Mouse (Mus musculus) adrenal gland, postnatal 10 days (tissue): Measurements from ENCODE around the gene Th. TPM values are rescaled to one million over a fixed set of nuclear protein-coding genes. Genes with fewer than 3 reads are reported as not detected.

Experiments used
- DNase-seq: peaks from one replicate; pipeline ENCODE4 v3.0.0; 2021; ENCODE audit warnings: mixed read lengths
- long read RNA-seq, 2 experiments: library from polyadenylated mRNA; stranded (forward); transcript quantifications; one replicate each; pipeline ENCODE4 v2.0.0; 2021
- total RNA-seq, 2 experiments: library from RNA; stranded (reverse); gene quantifications; 2 replicates each; pipeline ENCODE4 v1.2.3; 2021

The Th gene
- 100 to 1,000 TPM; 403 to 460 TPM for total RNA-seq
- long read RNA-seq, experiment 1, transcript Th-201 (13 exons, 1,829 nt) = major isoform, 1,145 of 1,341 reads
- long read RNA-seq, experiment 1, partial matches to known transcripts = 91 of 1,341 reads
- long read RNA-seq, experiment 1, other reads (novel, unspliced or antisense) = 105 of 1,341 reads
- long read RNA-seq, experiment 2, transcript Th-201 (13 exons, 1,829 nt) = major isoform, 655 of 724 reads
- long read RNA-seq, experiment 2, partial matches to known transcripts = 28 of 724 reads
- long read RNA-seq, experiment 2, other reads (novel, unspliced or antisense) = 41 of 724 reads

- DNase-seq = no peak
Observed at GRCm38 (mm10) chr7:142931028-142931427, at the start of gene Th. Th (minus strand) TSS chr7:142931128.

GRCm38 (mm10) chr7:142968809-142969511 is 38.0 kb upstream of the Th start, which contains the start of gene Ascl2:
Ascl2 (minus strand) TSS chr7:142969264.
- peak; percentile 32 for DNase-seq

DNA sequence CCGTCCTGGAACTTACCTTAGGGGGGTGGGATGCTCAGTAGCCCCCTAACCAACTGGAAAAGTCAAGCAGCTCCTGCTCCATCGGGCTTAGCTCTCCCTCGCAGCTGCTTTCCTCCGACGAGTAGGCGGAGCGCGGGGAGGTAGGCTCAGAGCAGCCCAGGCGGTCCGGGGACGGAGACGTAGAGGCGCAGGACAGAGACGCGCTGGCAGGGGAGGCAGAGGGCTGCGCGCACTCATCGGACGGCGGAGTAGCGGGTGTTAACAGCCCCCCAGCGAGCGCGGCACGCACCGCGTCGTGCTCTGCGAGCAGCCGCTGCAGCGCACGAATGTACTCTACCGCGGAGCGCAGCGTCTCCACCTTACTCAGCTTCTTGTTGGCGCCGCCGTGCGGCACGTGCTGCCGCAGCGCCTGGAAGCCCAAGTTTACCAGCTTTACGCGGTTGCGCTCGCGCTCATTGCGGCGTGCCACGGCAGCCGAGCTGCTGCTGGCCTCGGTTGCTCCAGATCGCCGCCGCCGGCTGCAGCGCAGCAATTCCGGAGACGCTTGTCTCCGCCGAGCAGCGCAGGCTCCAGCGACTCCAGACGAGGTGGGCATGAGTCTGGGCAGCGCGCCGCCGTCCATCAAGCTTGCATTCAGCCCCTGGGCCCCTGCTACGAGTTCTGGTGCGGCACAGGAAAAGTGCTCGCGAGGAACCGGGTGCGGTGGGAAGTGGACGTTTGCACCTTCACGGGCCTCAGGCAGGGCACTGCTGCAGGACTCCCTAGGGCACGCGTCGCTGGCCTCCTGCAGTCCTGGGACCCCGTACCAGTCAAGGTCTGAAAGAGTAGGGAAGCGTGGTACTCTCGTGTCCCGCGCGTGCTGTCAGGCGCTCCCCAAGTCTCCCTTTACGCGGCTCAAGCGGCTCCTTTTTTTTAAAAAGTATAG is 37.2 kb upstream of the Th start:
- peak; percentile 61 for DNase-seq

GRCm38 (mm10) chr7:142967414-142967883 is 36.5 kb upstream of the Th start:
- DNase-seq = peak; percentile 74

DNA sequence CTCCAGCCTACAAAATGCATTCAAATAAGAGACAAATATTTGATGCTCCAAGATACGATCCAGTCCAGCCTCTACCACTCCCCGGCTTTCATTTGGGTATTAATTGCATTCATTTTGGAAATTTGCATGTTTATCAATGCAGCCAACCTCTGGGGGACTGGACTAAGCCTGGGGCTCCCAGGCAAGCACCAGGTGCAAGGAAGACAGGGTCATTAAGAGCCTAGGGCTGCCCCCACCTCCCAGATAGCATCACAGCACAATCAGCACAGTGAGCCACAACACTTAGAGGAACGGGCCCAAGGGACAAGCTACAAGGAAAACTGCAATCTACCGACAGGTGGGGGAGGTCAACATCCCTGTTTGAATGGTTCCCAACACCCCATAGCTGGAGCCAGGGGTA is 28.8 kb upstream of the Th start:
- no peak for DNase-seq

- no peak for DNase-seq
Observed at GRCm38 (mm10) chr7:142958817-142959216, 27.9 kb upstream of the Th start.

DNA sequence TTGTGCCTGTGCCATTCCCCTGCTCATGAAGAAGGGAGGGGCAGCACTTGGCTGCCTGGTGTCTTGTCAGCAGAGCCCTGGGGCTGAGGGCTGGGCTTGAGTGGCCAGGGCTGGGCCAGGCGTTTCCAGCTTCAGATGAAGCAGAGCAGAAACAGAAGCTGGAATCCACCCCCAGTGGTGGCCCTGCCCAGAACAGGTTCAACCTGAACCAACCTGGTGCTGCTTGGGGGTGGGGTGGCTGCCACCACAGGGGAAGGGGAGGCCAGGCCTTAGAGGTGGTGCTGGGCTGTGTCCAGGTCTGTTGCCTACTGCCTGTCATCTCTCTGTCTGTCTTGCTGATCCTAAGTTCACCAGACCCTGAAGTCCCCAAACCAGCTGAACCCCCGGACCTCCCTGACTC is 25.1 kb upstream of the Th start:
- no peak for DNase-seq

- no peak for DNase-seq
Observed at GRCm38 (mm10) chr7:142949568-142949967, 18.6 kb upstream of the Th start.

DNA sequence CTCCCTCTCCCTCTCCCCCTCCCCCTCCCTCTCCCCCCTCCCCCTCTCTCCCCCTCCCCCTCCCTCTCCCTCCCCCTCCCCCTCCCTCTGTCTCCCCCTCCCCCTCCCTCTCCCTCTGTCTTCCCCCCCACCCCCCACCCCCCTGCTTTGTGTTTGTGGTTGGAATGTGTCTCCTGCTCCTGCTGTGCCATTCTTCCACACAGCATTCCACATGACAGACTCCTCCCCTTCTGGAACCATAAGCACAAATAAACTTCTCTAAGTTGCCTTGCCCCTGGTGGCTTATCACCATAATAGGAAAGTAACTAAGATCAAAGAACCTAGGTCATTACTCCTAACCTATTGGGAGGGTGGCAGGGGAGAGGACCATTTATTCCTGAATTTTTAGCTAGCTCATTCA is 6.7 kb upstream of the Th start:
- no peak for DNase-seq

GRCm38 (mm10) chr7:142935708-142936107 is 4.8 kb upstream of the Th start:
- no peak for DNase-seq

DNA sequence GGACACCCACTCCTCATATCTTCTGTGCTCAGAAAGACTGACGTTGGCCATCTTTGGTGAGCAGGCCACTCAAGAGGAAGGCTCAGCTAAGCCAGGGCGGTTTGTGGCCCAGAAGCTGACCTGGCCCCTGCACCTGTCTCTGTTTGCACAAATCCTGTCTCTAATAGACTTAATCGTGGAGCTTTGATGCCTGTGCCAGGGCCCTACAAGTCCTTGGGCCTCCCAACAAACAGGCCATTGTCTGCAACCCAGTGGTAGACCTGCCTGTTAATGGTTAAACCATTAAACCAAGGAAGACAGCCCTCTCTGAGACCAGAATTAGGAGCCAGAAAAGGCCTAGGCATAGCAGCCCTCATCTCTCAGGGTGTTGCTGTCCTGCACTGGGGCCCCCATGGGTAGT is 1.5 kb upstream of the Th start:
- DNase-seq = no peak

DNA sequence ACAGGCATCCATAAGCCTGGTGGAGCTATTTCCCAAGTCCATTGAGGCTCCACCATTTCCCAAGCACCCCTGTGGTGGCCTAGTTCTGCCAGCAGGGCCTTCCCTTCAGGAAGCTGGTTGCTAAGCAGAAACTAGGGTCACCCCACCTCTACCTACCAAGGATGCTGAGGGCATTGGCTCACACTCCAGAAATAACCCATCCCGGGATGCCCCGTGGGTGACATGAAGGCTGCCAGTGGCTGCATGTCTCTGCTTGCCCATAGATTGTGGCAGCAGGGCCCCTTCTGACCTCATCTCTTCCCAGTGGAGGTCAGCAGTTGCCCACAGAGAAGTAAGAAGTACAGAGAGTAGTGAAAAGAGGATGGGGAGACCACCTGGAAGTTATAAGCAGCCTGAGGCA is 1.4 kb downstream of the Th start:
- DNase-seq = no peak

DNA sequence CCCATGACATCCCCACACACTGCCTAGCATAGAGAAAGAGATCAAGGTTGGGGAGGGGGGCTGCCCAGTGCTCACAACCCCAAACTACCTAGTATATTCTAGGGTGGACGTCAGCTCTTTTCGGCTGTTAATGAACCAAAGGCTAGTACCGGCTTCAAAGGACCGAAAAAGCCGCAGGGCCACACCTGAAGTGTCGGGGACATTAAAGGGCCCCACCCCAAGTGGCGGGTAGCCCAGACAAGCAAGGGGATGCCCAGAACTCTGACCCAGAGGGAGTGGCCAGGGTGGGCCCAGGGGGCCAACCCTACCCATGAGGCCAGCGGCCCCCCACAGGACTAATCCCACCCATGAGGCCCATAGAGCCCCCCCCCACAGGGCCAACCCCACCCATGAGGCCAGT is 3.6 kb downstream of the Th start:
- DNase-seq = no peak

DNA sequence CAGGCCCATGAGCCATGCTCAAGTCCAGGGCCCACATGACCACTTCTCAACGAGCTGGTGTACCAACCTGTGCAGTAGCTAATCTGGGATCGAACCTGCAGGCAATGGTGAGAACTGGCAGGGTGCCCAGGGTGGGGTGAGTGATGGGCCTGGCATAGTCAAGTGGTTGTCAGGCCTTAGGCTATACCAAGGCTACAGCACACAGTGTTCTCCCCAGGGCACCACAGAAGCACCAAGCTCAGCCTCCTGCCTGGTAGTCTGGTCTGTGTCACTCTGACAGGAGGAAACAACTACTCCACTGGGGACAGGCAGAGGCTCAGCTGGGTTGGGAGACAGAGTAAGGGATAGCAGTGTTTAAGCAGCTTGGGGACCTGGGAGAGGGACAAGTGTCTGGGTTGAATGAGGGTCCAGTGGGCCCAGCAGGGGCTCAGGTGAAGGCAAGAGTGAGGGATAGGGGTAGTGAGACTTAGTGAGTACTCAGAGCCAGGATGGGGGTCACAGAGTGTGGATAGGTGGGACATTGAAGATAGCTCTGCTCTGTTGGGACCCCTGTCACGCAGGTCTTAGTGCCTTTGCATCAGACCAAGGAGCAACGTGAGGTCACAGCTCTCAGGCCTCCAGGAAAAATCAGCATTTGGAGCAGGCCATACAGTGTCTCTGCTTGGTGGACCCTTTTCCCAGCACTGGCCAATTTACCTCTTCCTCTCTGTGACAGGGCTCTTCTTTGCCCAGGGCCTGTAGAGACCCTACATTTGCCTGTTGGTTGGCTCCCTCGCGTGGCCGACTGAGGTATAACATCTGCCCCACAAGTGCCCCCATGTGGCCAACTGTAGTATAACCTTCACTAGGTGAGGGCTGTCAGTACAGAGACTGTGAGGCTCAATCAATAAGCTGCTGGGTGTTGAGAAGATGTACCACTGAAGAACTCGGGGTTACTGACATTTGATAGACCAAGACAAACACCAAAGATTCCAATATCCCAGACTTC is 12.0 kb downstream of the Th start:
- DNase-seq = peak; percentile 89

GRCm38 (mm10) chr7:142917659-142918058 is 13.3 kb downstream of the Th start:
- DNase-seq = no peak

- DNase-seq = no peak
Observed at GRCm38 (mm10) chr7:142916178-142916577, 14.8 kb downstream of the Th start.

DNA sequence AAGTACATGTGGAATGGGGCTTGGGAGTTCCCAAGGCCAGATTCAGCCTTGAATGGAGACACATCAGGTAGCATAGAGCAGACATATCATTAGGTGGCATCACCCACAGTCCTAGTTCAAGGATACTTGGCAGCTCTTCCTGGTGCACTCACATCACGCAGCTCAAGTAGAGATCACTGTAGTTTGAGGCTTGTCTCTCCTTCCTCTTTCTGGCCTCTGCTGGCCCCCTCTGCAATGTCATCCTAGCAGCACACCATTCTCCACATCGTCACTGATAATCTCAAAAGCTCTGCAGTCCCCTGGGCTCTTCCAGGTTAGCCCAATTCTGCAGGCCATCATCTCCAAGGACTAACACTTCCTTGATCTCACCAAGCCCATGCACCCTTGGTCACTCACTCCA is 19.2 kb downstream of the Th start:
- no peak for DNase-seq

- no peak for DNase-seq
Observed at GRCm38 (mm10) chr7:142910104-142910503, 20.8 kb downstream of the Th start.

DNA sequence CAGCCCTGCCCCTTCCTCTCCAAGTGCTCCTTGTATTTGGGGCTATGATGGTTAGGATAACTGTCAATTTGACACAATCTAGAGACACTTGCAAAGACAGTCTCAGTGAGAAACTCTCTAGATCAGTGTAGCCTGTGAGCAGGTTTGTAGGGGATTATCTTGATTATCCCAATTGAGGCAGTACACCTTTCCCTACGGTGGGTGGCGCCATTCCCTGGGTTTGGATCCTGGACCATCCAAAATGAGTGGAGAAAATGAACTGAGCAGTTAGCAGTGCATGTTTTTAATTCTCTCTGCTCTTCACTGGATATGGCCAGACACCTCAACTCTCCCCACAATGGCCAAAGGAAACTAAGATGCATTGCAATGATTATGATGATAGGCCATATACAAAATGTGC is 21.3 kb downstream of the Th start:
- no peak for DNase-seq

DNA sequence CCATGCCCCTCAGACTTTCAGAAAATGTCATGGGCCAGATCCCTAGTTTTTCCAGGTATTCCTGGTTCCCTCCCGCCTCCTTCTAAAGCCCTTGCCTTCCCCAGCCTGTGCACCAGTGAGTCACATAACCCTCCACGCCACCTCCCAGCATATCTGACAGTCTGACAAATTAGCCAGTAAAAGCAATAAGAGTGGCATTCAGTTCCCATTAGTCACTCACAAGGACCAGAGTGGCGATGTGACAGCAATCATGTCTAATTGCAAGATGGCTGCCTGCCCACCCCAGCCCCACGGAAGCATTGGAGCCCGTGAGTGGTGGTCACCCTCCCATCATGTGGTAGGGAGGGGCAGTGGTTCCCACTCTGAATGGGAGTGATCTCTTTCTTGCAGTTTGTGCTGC is 25.3 kb downstream of the Th start:
- DNase-seq = no peak

DNA sequence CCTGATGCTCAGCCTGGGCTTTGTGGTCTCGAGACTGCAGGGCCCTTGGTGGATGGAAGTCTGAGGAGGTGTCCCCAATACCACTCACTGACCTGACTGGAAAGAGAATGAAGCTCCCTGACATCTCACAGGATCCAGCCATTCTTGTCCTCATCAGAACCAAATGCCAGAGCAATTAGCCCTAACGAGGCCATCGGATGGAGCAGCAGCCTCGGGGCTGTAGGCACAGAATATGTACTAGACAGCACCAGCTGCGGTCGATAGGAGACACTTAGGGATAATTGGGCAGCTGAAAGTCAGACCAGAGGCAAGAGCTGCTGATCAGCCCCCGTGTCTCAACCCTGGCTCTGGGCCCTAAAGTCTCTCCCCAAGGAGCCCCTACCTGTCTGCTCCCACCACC is 26.6 kb downstream of the Th start:
- DNase-seq = no peak

DNA sequence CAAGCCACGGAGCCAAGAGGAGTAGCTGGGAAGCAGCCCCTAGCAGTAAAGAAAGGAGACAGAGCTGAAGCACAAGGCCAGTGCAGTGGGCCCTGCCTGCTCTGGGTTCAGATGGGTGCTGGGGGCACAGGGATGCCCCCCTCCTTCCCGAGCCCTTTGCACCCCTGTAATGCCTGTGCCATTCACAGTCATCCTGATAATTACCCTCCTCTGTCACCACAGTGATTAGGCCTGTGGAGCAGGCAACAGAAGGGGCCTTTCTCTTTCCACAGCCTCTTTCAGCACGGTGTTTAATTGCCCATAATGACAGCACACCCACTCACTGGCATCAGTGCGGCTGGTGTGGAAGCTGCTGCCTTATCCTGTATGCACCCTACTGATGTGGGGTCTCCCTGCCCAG is 28.0 kb downstream of the Th start:
- DNase-seq = no peak
